Mouse (Mus musculus): Measurements from ENCODE around the gene H2-Aa. TPM values are rescaled to one million over a fixed set of nuclear protein-coding genes. Genes with fewer than 3 reads are reported as not detected.

Gene H2-Aa
- polyA plus RNA-seq (2014; fragmentation: Nextera tagmentation; extraction: Ambion mirVana) = not detected in 2 replicates

GRCm38 (mm10) chr17:34287648-34288047 lies at the start of gene H2-Aa:
Gene H2-Aa, minus strand, starts transcription at chr17:34287823.
- no peaks in the 10 kb centered on the region for H3K36me3 ChIP-seq (replicated peaks; ENCODE audit: control insufficient read depth, insufficient read depth, low read depth, low read length)
- H3K9ac ChIP-seq (replicated peaks; ENCODE audit: low read length) = no peak within 1 kb of the TSS
- peak; percentile 78 for DNase-seq (ENCODE audit: low spot score)
- ATAC-seq (replicated peaks; ENCODE audit: insufficient number of reproducible peaks, low FRiP score, low TSS enrichment, low read depth) = no peak
- H3K27ac ChIP-seq (replicated peaks; ENCODE audit: low read depth, low read length) = no peak within 1 kb of the TSS
- no peaks in the 10 kb centered on the region for H3K9me3 ChIP-seq (replicated peaks; ENCODE audit: control insufficient read depth, low read length)
- H3K27me3 ChIP-seq (ENCODE audit: control insufficient read depth, insufficient read depth, low read length) = no peaks in the 10 kb centered on the region
- 15% methylated on average over 8 of the region's 8 CpGs for WGBS
- H3K4me1 ChIP-seq (ENCODE audit: control insufficient read depth, insufficient read depth, low read length) = no peaks in the 10 kb centered on the region
- no peak within 1 kb of the TSS for H3K4me3 ChIP-seq (ENCODE audit: low read depth, low read length)
- H3K4me2 ChIP-seq (ENCODE audit: low read depth, low read length) = no peak within 1 kb of the TSS

- ATAC-seq (replicated peaks; ENCODE audit: insufficient number of reproducible peaks, low FRiP score, low TSS enrichment, low read depth) (no peak), DNase-seq (ENCODE audit: low spot score) (no peak)
- no peaks in the 10 kb centered on the region for H3K4me1 ChIP-seq (ENCODE audit: control insufficient read depth, insufficient read depth, low read length)
- H3K4me3 ChIP-seq (ENCODE audit: low read depth, low read length) = no peak overlapping the region
- H3K9me3 ChIP-seq (replicated peaks; ENCODE audit: control insufficient read depth, low read length) = no peaks in the 10 kb centered on the region
- H3K27me3 ChIP-seq (ENCODE audit: control insufficient read depth, insufficient read depth, low read length) = no peaks in the 10 kb centered on the region
- no peak overlapping the region for H3K27ac ChIP-seq (replicated peaks; ENCODE audit: low read depth, low read length)
- H3K36me3 ChIP-seq (replicated peaks; ENCODE audit: control insufficient read depth, insufficient read depth, low read depth, low read length) = no peaks in the 10 kb centered on the region
- 91% methylated on average over 1 of the region's 1 CpGs for WGBS
- no peak overlapping the region for H3K9ac ChIP-seq (replicated peaks; ENCODE audit: low read length)
- no peak overlapping the region for H3K4me2 ChIP-seq (ENCODE audit: low read depth, low read length)
Measured at GRCm38 (mm10) chr17:34331200-34331599, 43.6 kb upstream of the H2-Aa start.

- Histone ChIP-seq H3K36me3 (replicated peaks; ENCODE audit: control insufficient read depth, insufficient read depth, low read depth, low read length) (no peaks in the 10 kb centered on the region), H3K27ac (replicated peaks; ENCODE audit: low read depth, low read length) (no peak overlapping the region), H3K4me3 (ENCODE audit: low read depth, low read length) (no peak overlapping the region), H3K9me3 (replicated peaks; ENCODE audit: control insufficient read depth, low read length) (no peaks in the 10 kb centered on the region), H3K9ac (replicated peaks; ENCODE audit: low read length) (no peak overlapping the region), H3K27me3 (ENCODE audit: control insufficient read depth, insufficient read depth, low read length) (no peaks in the 10 kb centered on the region), H3K4me1 (ENCODE audit: control insufficient read depth, insufficient read depth, low read length) (no peaks in the 10 kb centered on the region), H3K4me2 (ENCODE audit: low read depth, low read length) (no peak overlapping the region)
- DNase-seq (ENCODE audit: low spot score) = no peak
- WGBS = 85% methylated on average over 2 of the region's 2 CpGs
- ATAC-seq (replicated peaks; ENCODE audit: insufficient number of reproducible peaks, low FRiP score, low TSS enrichment, low read depth) = no peak
Measured at GRCm38 (mm10) chr17:34329807-34330206, 42.2 kb upstream of the H2-Aa start.

- Histone ChIP-seq H3K4me2 (ENCODE audit: low read depth, low read length) (no peak overlapping the region), H3K4me1 (ENCODE audit: control insufficient read depth, insufficient read depth, low read length) (no peaks in the 10 kb centered on the region), H3K9ac (replicated peaks; ENCODE audit: low read length) (no peak overlapping the region), H3K4me3 (ENCODE audit: low read depth, low read length) (no peak overlapping the region), H3K27me3 (ENCODE audit: control insufficient read depth, insufficient read depth, low read length) (no peaks in the 10 kb centered on the region), H3K36me3 (replicated peaks; ENCODE audit: control insufficient read depth, insufficient read depth, low read depth, low read length) (no peaks in the 10 kb centered on the region), H3K9me3 (replicated peaks; ENCODE audit: control insufficient read depth, low read length) (no peaks in the 10 kb centered on the region), H3K27ac (replicated peaks; ENCODE audit: low read depth, low read length) (no peak overlapping the region)
- ATAC-seq (replicated peaks; ENCODE audit: insufficient number of reproducible peaks, low FRiP score, low TSS enrichment, low read depth) (no peak), DNase-seq (ENCODE audit: low spot score) (no peak)
- 75% methylated on average over 3 of the region's 3 CpGs for WGBS
Measured at GRCm38 (mm10) chr17:34326373-34326772, 38.8 kb upstream of the H2-Aa start.

GRCm38 (mm10) chr17:34325436-34325835 lies 37.8 kb upstream of the H2-Aa start, which contains the start of gene H2-Eb2:
Gene H2-Eb2, plus strand, starts transcription at chr17:34325665.
- Histone ChIP-seq H3K4me2 (ENCODE audit: low read depth, low read length) (no peak within 1 kb of the TSS), H3K27ac (replicated peaks; ENCODE audit: low read depth, low read length) (no peak within 1 kb of the TSS), H3K36me3 (replicated peaks; ENCODE audit: control insufficient read depth, insufficient read depth, low read depth, low read length) (no peaks in the 10 kb centered on the region), H3K9me3 (replicated peaks; ENCODE audit: control insufficient read depth, low read length) (no peaks in the 10 kb centered on the region), H3K4me1 (ENCODE audit: control insufficient read depth, insufficient read depth, low read length) (no peaks in the 10 kb centered on the region), H3K4me3 (ENCODE audit: low read depth, low read length) (no peak within 1 kb of the TSS), H3K9ac (replicated peaks; ENCODE audit: low read length) (no peak within 1 kb of the TSS), H3K27me3 (ENCODE audit: control insufficient read depth, insufficient read depth, low read length) (no peaks in the 10 kb centered on the region)
- no peak for DNase-seq (ENCODE audit: low spot score)
- ATAC-seq (replicated peaks; ENCODE audit: insufficient number of reproducible peaks, low FRiP score, low TSS enrichment, low read depth) = no peak
- 47% methylated on average over 4 of the region's 4 CpGs for WGBS

- no peak for ATAC-seq (replicated peaks; ENCODE audit: insufficient number of reproducible peaks, low FRiP score, low TSS enrichment, low read depth)
Measured at GRCm38 (mm10) chr17:34317275-34317674, 29.7 kb upstream of the H2-Aa start.

GRCm38 (mm10) chr17:34316697-34317096 lies 29.1 kb upstream of the H2-Aa start:
- Histone ChIP-seq H3K27ac (replicated peaks; ENCODE audit: low read depth, low read length) (no peak overlapping the region), H3K9me3 (replicated peaks; ENCODE audit: control insufficient read depth, low read length) (no peaks in the 10 kb centered on the region), H3K4me1 (ENCODE audit: control insufficient read depth, insufficient read depth, low read length) (no peaks in the 10 kb centered on the region), H3K4me3 (ENCODE audit: low read depth, low read length) (no peak overlapping the region), H3K27me3 (ENCODE audit: control insufficient read depth, insufficient read depth, low read length) (no peaks in the 10 kb centered on the region), H3K4me2 (ENCODE audit: low read depth, low read length) (no peak overlapping the region), H3K9ac (replicated peaks; ENCODE audit: low read length) (no peak overlapping the region), H3K36me3 (replicated peaks; ENCODE audit: control insufficient read depth, insufficient read depth, low read depth, low read length) (no peaks in the 10 kb centered on the region)
- DNase-seq (ENCODE audit: low spot score) (no peak), ATAC-seq (replicated peaks; ENCODE audit: insufficient number of reproducible peaks, low FRiP score, low TSS enrichment, low read depth) (no peak)
- 81% methylated on average over 2 of the region's 2 CpGs for WGBS

More at GRCm38 (mm10) chr17:34317275-34317674, 29.7 kb upstream of the H2-Aa start:
- Histone ChIP-seq H3K4me3 (ENCODE audit: low read depth, low read length) (no peak overlapping the region), H3K4me2 (ENCODE audit: low read depth, low read length) (no peak overlapping the region), H3K27me3 (ENCODE audit: control insufficient read depth, insufficient read depth, low read length) (no peaks in the 10 kb centered on the region), H3K9ac (replicated peaks; ENCODE audit: low read length) (no peak overlapping the region), H3K4me1 (ENCODE audit: control insufficient read depth, insufficient read depth, low read length) (no peaks in the 10 kb centered on the region), H3K27ac (replicated peaks; ENCODE audit: low read depth, low read length) (no peak overlapping the region), H3K36me3 (replicated peaks; ENCODE audit: control insufficient read depth, insufficient read depth, low read depth, low read length) (no peaks in the 10 kb centered on the region), H3K9me3 (replicated peaks; ENCODE audit: control insufficient read depth, low read length) (no peaks in the 10 kb centered on the region)
- DNase-seq (ENCODE audit: low spot score) = no peak
- WGBS = 28% methylated on average over 2 of the region's 2 CpGs

- H3K36me3 ChIP-seq (replicated peaks; ENCODE audit: control insufficient read depth, insufficient read depth, low read depth, low read length) = no peaks in the 10 kb centered on the region
Measured at GRCm38 (mm10) chr17:34315512-34315911, 27.9 kb upstream of the H2-Aa start.

More at GRCm38 (mm10) chr17:34315512-34315911, 27.9 kb upstream of the H2-Aa start:
- H3K4me2 ChIP-seq (ENCODE audit: low read depth, low read length) = no peak overlapping the region
- ATAC-seq (replicated peaks; ENCODE audit: insufficient number of reproducible peaks, low FRiP score, low TSS enrichment, low read depth) = no peak
- no peaks in the 10 kb centered on the region for H3K27me3 ChIP-seq (ENCODE audit: control insufficient read depth, insufficient read depth, low read length)
- H3K4me1 ChIP-seq (ENCODE audit: control insufficient read depth, insufficient read depth, low read length) = no peaks in the 10 kb centered on the region
- DNase-seq (ENCODE audit: low spot score) = no peak
- WGBS = 83% methylated on average over 1 of the region's 1 CpGs
- no peak overlapping the region for H3K4me3 ChIP-seq (ENCODE audit: low read depth, low read length)
- H3K27ac ChIP-seq (replicated peaks; ENCODE audit: low read depth, low read length) = no peak overlapping the region
- no peak overlapping the region for H3K9ac ChIP-seq (replicated peaks; ENCODE audit: low read length)
- no peaks in the 10 kb centered on the region for H3K9me3 ChIP-seq (replicated peaks; ENCODE audit: control insufficient read depth, low read length)

All from embryonic facial prominence, embryonic 11.5 days (tissue).